Mouse (Mus musculus) liver, postnatal 0 days (tissue): ENCODE results near the gene Nfix.

ENCODE experiments used
- CTCF ChIP-seq: sonication (generic); IDR thresholded peaks from 2 replicates; pipeline ENCODE4 v1.5.1; 2016; ENCODE audit warnings: antibody characterized with exemption, low read depth
- EP300 ChIP-seq: IDR thresholded peaks from 2 replicates; pipeline ENCODE4 v1.6.1; 2016; ENCODE audit warnings: antibody characterized with exemption, low read depth, mild to moderate bottlenecking

- TF ChIP-seq CTCF (no peak), EP300 (no peak)
Observed at GRCm38 (mm10) chr8:84770100-84770953, 29.8 kb downstream of the Nfix start.
